In genomic region chr4:99931807-99932206, GRCm38 (mm10) we compare ENCODE assay signal across 13 mouse cellular contexts. TPM values are rescaled to one million over a fixed set of nuclear protein-coding genes. Genes with fewer than 3 reads are reported as not detected.
DNase-seq lines count a peak whose midpoint lies in the region; ATAC-seq and TF ChIP-seq lines count a peak whose summit lies in the region.
"Had no signal": no experiment of that assay in that cellular context is flagged by ENCODE, and none has a peak within 500 bp of the region (broad histone marks: within the 10 kb centered on the region; RNA-seq: fewer than 3 reads in every experiment).

No protein-coding gene starts in this region.

- peaks cover 4% of the 10 kb centered on the region; the same call in 1 of the 2 replicates for H3K27me3 ChIP-seq in hindbrain, embryonic 10.5 days (ENCODE audit: insufficient read depth, poor library complexity, severe bottlenecking)
- H3K27me3 ChIP-seq in hindbrain, embryonic 14.5 days (ENCODE audit: control insufficient read depth, insufficient read depth, low read length) = no peaks in the 10 kb centered on the region
- no peaks in the 10 kb centered on the region for H3K27me3 ChIP-seq in G1E (ENCODE audit: insufficient read depth, low read length)
- H3K27me3 ChIP-seq in heart, embryonic 11.5 days (ENCODE audit: control insufficient read depth, insufficient read depth, low read length) = no peaks in the 10 kb centered on the region
- no peaks in the 10 kb centered on the region for H3K27me3 ChIP-seq in intestine, embryonic 16.5 days (replicated peaks; ENCODE audit: control insufficient read depth, insufficient read depth, low read length)
- H3K27me3 ChIP-seq: hindbrain, embryonic 15.5 days; kidney, embryonic 15.5 days; limb, embryonic 12.5 days had no signal

- H3K9ac ChIP-seq in hindbrain, embryonic 14.5 days = no peak overlapping the region
- H3K9ac ChIP-seq in heart, embryonic 11.5 days (ENCODE audit: low read depth, low read length) = peak overlapping the region; percentile 88; the same call in 1 of the 2 replicates
- H3K9ac ChIP-seq in intestine, embryonic 16.5 days (ENCODE audit: low read depth, low read length) = no peak overlapping the region
- H3K9ac ChIP-seq: hindbrain, embryonic 15.5 days; kidney, embryonic 15.5 days; limb, embryonic 12.5 days had no signal

- H3K4me1 ChIP-seq in hindbrain, embryonic 10.5 days (replicated peaks) = peaks cover 29% of the 10 kb centered on the region
- H3K4me1 ChIP-seq in hindbrain, embryonic 14.5 days (replicated peaks; ENCODE audit: control insufficient read depth, insufficient read depth, low read length) = peaks cover 15% of the 10 kb centered on the region
- peaks cover 76% of the 10 kb centered on the region for H3K4me1 ChIP-seq in G1E (ENCODE audit: insufficient read depth, low read depth, low read length)
- H3K4me1 ChIP-seq in heart, embryonic 11.5 days (ENCODE audit: control insufficient read depth, insufficient read depth, low read length) = peaks cover 17% of the 10 kb centered on the region
- peaks cover 7% of the 10 kb centered on the region; the same call in 1 of the 2 replicates for H3K4me1 ChIP-seq in intestine, embryonic 16.5 days (ENCODE audit: control insufficient read depth, insufficient read depth, low read length)

- 0 out of 2 replicates have a peak, but pooled peaks cover 2% of the 10 kb centered on the region for H3K36me3 ChIP-seq in hindbrain, embryonic 10.5 days
- H3K36me3 ChIP-seq in hindbrain, embryonic 14.5 days (replicated peaks; ENCODE audit: control insufficient read depth, insufficient read depth) = no peaks in the 10 kb centered on the region
- H3K36me3 ChIP-seq in G1E (replicated peaks) = peaks cover 55% of the 10 kb centered on the region
- H3K36me3 ChIP-seq in heart, embryonic 11.5 days (ENCODE audit: control insufficient read depth, insufficient read depth, low read length) = no peaks in the 10 kb centered on the region
- 0 out of 2 replicates have a peak, but pooled peaks cover 5% of the 10 kb centered on the region for H3K36me3 ChIP-seq in intestine, embryonic 16.5 days (ENCODE audit: control insufficient read depth, insufficient read depth, low read length)
- H3K36me3 ChIP-seq: hindbrain, embryonic 15.5 days; kidney, embryonic 15.5 days; limb, embryonic 12.5 days had no signal

- H3K4me2 ChIP-seq in hindbrain, embryonic 14.5 days (replicated peaks) = no peak overlapping the region
- peak overlapping the region; percentile 82 for H3K4me2 ChIP-seq in heart, embryonic 11.5 days
- 0 out of 2 replicates have a peak overlapping the region, but pooled peaks have one; percentile 18 for H3K4me2 ChIP-seq in intestine, embryonic 16.5 days (ENCODE audit: low read depth, low read length)

- WGBS in hindbrain, embryonic 10.5 days = 91% methylated on average over 4 of the region's 4 CpGs
- 91% methylated on average over 4 of the region's 4 CpGs for WGBS in hindbrain, embryonic 14.5 days
- WGBS in heart, embryonic 11.5 days (ENCODE audit: insufficient replicate concordance) = 64% methylated on average over 4 of the region's 4 CpGs
- 84% methylated on average over 4 of the region's 4 CpGs for WGBS in intestine, embryonic 16.5 days

- no peak overlapping the region for H3K4me3 ChIP-seq in hindbrain, embryonic 10.5 days
- no peak overlapping the region for H3K4me3 ChIP-seq in hindbrain, embryonic 14.5 days (replicated peaks; ENCODE audit: low read length)
- peak overlapping the region; percentile 89; the same call in 1 of the 2 replicates for H3K4me3 ChIP-seq in G1E (ENCODE audit: low read depth, low read length)
- peak overlapping the region; percentile 61 for H3K4me3 ChIP-seq in heart, embryonic 11.5 days (ENCODE audit: low read depth, low read length)
- 0 out of 2 replicates have a peak overlapping the region, but pooled peaks have one; percentile 2 for H3K4me3 ChIP-seq in intestine, embryonic 16.5 days (ENCODE audit: low read length)
- H3K4me3 ChIP-seq: hindbrain, embryonic 15.5 days; limb, embryonic 12.5 days had no signal

- TF ChIP-seq CTCF in G1E (IDR thresholded peaks at IDR 0.05; ENCODE audit: low read depth, low read length) = no peak

- 0 out of 2 replicates have a peak overlapping the region, but pooled peaks have one; percentile 5 for H3K27ac ChIP-seq in hindbrain, embryonic 10.5 days
- H3K27ac ChIP-seq in hindbrain, embryonic 14.5 days = no peak overlapping the region
- H3K27ac ChIP-seq in heart, embryonic 11.5 days (ENCODE audit: low read depth, low read length) = peak overlapping the region; percentile 99
- no peak overlapping the region for H3K27ac ChIP-seq in intestine, embryonic 16.5 days (ENCODE audit: low read length)
- H3K27ac ChIP-seq: hindbrain, embryonic 15.5 days; kidney, embryonic 15.5 days; limb, embryonic 12.5 days; macrophage had no signal

- no peaks in the 10 kb centered on the region for H3K9me3 ChIP-seq in hindbrain, embryonic 10.5 days
- H3K9me3 ChIP-seq in hindbrain, embryonic 14.5 days (ENCODE audit: control insufficient read depth, low read length) = no peaks in the 10 kb centered on the region
- no peaks in the 10 kb centered on the region for H3K9me3 ChIP-seq in G1E (replicated peaks)
- no peaks in the 10 kb centered on the region for H3K9me3 ChIP-seq in heart, embryonic 11.5 days (replicated peaks; ENCODE audit: control insufficient read depth, low read length)
- no peaks in the 10 kb centered on the region for H3K9me3 ChIP-seq in intestine, embryonic 16.5 days (ENCODE audit: control insufficient read depth, low read length)
- H3K9me3 ChIP-seq: hindbrain, embryonic 15.5 days; kidney, embryonic 15.5 days; limb, embryonic 12.5 days had no signal

- no peak for ATAC-seq in hindbrain, embryonic 14.5 days (ENCODE audit: low FRiP score)
- no peak for ATAC-seq in G1E (ENCODE audit: extremely low read depth, insufficient number of reproducible peaks, low FRiP score, poor library complexity, severe bottlenecking)
- ATAC-seq in heart, embryonic 11.5 days (replicated peaks; ENCODE audit: insufficient number of reproducible peaks, low FRiP score, low TSS enrichment) = no peak
- no peak for ATAC-seq in intestine, embryonic 16.5 days

- no peak for DNase-seq in hindbrain, embryonic 10.5 days (ENCODE audit: low spot score)
- DNase-seq in hindbrain, embryonic 14.5 days (ENCODE audit: low spot score) = no peak
- no peak for DNase-seq in G1E (ENCODE audit: low spot score)
- DNase-seq in urinary bladder, postnatal 25 days (ENCODE audit: low spot score) = no peak
- no peak for DNase-seq in urinary bladder, adult 2 months (ENCODE audit: low spot score)
- DNase-seq: cerebellum, adult 9-10 months; layer of hippocampus, adult 9-11 months had no signal

RNA-seq across cellular contexts. Expression of gene Itgb3bp, which starts 2.2 kb away (rescaled TPM):
- polyA plus RNA-seq in hindbrain, embryonic 10.5 days (2016; fragmentation: Nextera tagmentation; extraction: Ambion mirVana) = 51.8 and 56.2 TPM in 2 replicates
- 12.4 and 15.1 TPM in 2 replicates for polyA plus RNA-seq in hindbrain, embryonic 14.5 days (2014; fragmentation: Nextera tagmentation; extraction: Ambion mirVana)
- 39.7 and 40.4 TPM in 2 replicates for total RNA-seq in G1E (2014; fragmentation: Nextera tagmentation)
- total RNA-seq in G1E (2017) = 21.3 and 23.2 TPM in 2 replicates
- polyA plus RNA-seq in G1E (2012) = 0.79 and 1.1 TPM in 2 replicates
- polyA plus RNA-seq in heart, embryonic 11.5 days (2014; fragmentation: Nextera tagmentation; extraction: Ambion mirVana) = 38.5 and 43.0 TPM in 2 replicates
- 28.8 and 30.5 TPM in 2 replicates for polyA plus RNA-seq in intestine, embryonic 16.5 days (2015; fragmentation: Nextera tagmentation; extraction: Ambion mirVana)
- polyA plus RNA-seq in urinary bladder, adult 2 months (2012; rRNA removed) = 6.2 and 7.3 TPM in 2 replicates

RNA-seq across cellular contexts. Expression of gene Pgm1, which starts 2.6 kb away (rescaled TPM):
- polyA plus RNA-seq in hindbrain, embryonic 10.5 days (2016; fragmentation: Nextera tagmentation; extraction: Ambion mirVana) = 61.3 and 71.8 TPM in 2 replicates
- 82.7 and 99.8 TPM in 2 replicates for polyA plus RNA-seq in hindbrain, embryonic 14.5 days (2014; fragmentation: Nextera tagmentation; extraction: Ambion mirVana)
- total RNA-seq in G1E (2014; fragmentation: Nextera tagmentation) (44.8 and 47.2 TPM in 2 replicates), G1E (2017) (102 and 113 TPM in 2 replicates)
- polyA plus RNA-seq in G1E (2012) = 57.4 and 66.8 TPM in 2 replicates
- polyA plus RNA-seq in heart, embryonic 11.5 days (2014; fragmentation: Nextera tagmentation; extraction: Ambion mirVana) = 277 and 308 TPM in 2 replicates
- polyA plus RNA-seq in intestine, embryonic 16.5 days (2015; fragmentation: Nextera tagmentation; extraction: Ambion mirVana) = 258 and 271 TPM in 2 replicates
- polyA plus RNA-seq in urinary bladder, adult 2 months (2012; rRNA removed) = 53.3 and 54.5 TPM in 2 replicates

Comparison
In these comparisons a context has a peak if more than half of its experiments do, and no peak if none do; other contexts are left out.
1. H3K27ac ChIP-seq: peak in hindbrain, embryonic 10.5 days (single experiment) and heart, embryonic 11.5 days (single experiment); none in hindbrain, embryonic 14.5 days (single experiment) and intestine, embryonic 16.5 days (single experiment).
2. H3K4me3 ChIP-seq: peak in G1E (single experiment), heart, embryonic 11.5 days (single experiment) and intestine, embryonic 16.5 days (single experiment); none in hindbrain, embryonic 10.5 days (single experiment) and hindbrain, embryonic 14.5 days (single experiment).